Mouse (Mus musculus): ENCODE results near the gene Auts2. TPM values are rescaled to one million over a fixed set of nuclear protein-coding genes. Genes with fewer than 3 reads are reported as not detected.

Auts2 gene
- polyA plus RNA-seq, 1 experiment from 2014 or later: 97.2 TPM

GRCm38 (mm10) chr5:132113480-132113879 lies 429.7 kb downstream of the Auts2 start:
- H3K4me1 ChIP-seq (replicated peaks; ENCODE audit: control insufficient read depth, insufficient read depth, low read length): peaks cover 5% of the 10 kb centered on the region
- no peak overlapping the region for H3K4me2 ChIP-seq (ENCODE audit: low read length)
- H3K36me3 ChIP-seq (ENCODE audit: control insufficient read depth, insufficient read depth): no peaks in the 10 kb centered on the region
- H3K9ac ChIP-seq (replicated peaks; ENCODE audit: low read depth, low read length): no peak overlapping the region
- no peak for ATAC-seq
- no peaks in the 10 kb centered on the region for H3K9me3 ChIP-seq (ENCODE audit: control insufficient read depth, low read length)
- 51% methylated on average over 7 of the region's 7 CpGs for WGBS
- H3K27ac ChIP-seq (ENCODE audit: low read length): no peak overlapping the region
- no peak overlapping the region for H3K4me3 ChIP-seq (replicated peaks; ENCODE audit: low read length)
- no peaks in the 10 kb centered on the region for H3K27me3 ChIP-seq (replicated peaks; ENCODE audit: control insufficient read depth, insufficient read depth, low read length)

- 97% methylated on average over 7 of the region's 7 CpGs for WGBS
- Histone ChIP-seq H3K36me3 (ENCODE audit: control insufficient read depth, insufficient read depth) (no peaks in the 10 kb centered on the region), H3K9ac (replicated peaks; ENCODE audit: low read depth, low read length) (no peak overlapping the region), H3K4me2 (ENCODE audit: low read length) (no peak overlapping the region), H3K27ac (ENCODE audit: low read length) (no peak overlapping the region), H3K4me3 (replicated peaks; ENCODE audit: low read length) (no peak overlapping the region), H3K4me1 (replicated peaks; ENCODE audit: control insufficient read depth, insufficient read depth, low read length) (peaks cover 5% of the 10 kb centered on the region), H3K27me3 (replicated peaks; ENCODE audit: control insufficient read depth, insufficient read depth, low read length) (no peaks in the 10 kb centered on the region), H3K9me3 (ENCODE audit: control insufficient read depth, low read length) (no peaks in the 10 kb centered on the region)
- no peak for ATAC-seq
These were observed 430.5 kb downstream of the Auts2 start for GRCm38 (mm10) chr5:132112666-132113065.

GRCm38 (mm10) chr5:132102426-132102825 lies 440.7 kb downstream of the Auts2 start:
- H3K9ac ChIP-seq (replicated peaks; ENCODE audit: low read depth, low read length): no peak overlapping the region
- no peak overlapping the region for H3K27ac ChIP-seq (ENCODE audit: low read length)
- peaks cover 12% of the 10 kb centered on the region for H3K4me1 ChIP-seq (replicated peaks; ENCODE audit: control insufficient read depth, insufficient read depth, low read length)
- no peaks in the 10 kb centered on the region for H3K36me3 ChIP-seq (ENCODE audit: control insufficient read depth, insufficient read depth)
- H3K4me2 ChIP-seq (ENCODE audit: low read length): no peak overlapping the region
- no peaks in the 10 kb centered on the region for H3K9me3 ChIP-seq (ENCODE audit: control insufficient read depth, low read length)
- no peaks in the 10 kb centered on the region for H3K27me3 ChIP-seq (replicated peaks; ENCODE audit: control insufficient read depth, insufficient read depth, low read length)
- no peak for ATAC-seq
- 89% methylated on average over 4 of the region's 4 CpGs for WGBS
- H3K4me3 ChIP-seq (replicated peaks; ENCODE audit: low read length): no peak overlapping the region

GRCm38 (mm10) chr5:132098461-132098860 lies 444.7 kb downstream of the Auts2 start:
- Histone ChIP-seq H3K4me3 (replicated peaks; ENCODE audit: low read length) (no peak overlapping the region), H3K4me1 (replicated peaks; ENCODE audit: control insufficient read depth, insufficient read depth, low read length) (peaks cover 9% of the 10 kb centered on the region), H3K9ac (replicated peaks; ENCODE audit: low read depth, low read length) (no peak overlapping the region), H3K27ac (ENCODE audit: low read length) (no peak overlapping the region), H3K4me2 (ENCODE audit: low read length) (no peak overlapping the region), H3K36me3 (ENCODE audit: control insufficient read depth, insufficient read depth) (no peaks in the 10 kb centered on the region), H3K9me3 (ENCODE audit: control insufficient read depth, low read length) (no peaks in the 10 kb centered on the region), H3K27me3 (replicated peaks; ENCODE audit: control insufficient read depth, insufficient read depth, low read length) (no peaks in the 10 kb centered on the region)
- WGBS: 8% methylated on average over 3 of the region's 3 CpGs
- no peak for ATAC-seq

- no peak overlapping the region for H3K27ac ChIP-seq (ENCODE audit: low read length)
- H3K9me3 ChIP-seq (ENCODE audit: control insufficient read depth, low read length): no peaks in the 10 kb centered on the region
- H3K4me3 ChIP-seq (replicated peaks; ENCODE audit: low read length): no peak overlapping the region
- no peaks in the 10 kb centered on the region for H3K27me3 ChIP-seq (replicated peaks; ENCODE audit: control insufficient read depth, insufficient read depth, low read length)
- H3K4me1 ChIP-seq (replicated peaks; ENCODE audit: control insufficient read depth, insufficient read depth, low read length): peaks cover 17% of the 10 kb centered on the region
- H3K9ac ChIP-seq (replicated peaks; ENCODE audit: low read depth, low read length): no peak overlapping the region
- H3K4me2 ChIP-seq (ENCODE audit: low read length): no peak overlapping the region
- no peak for ATAC-seq
- no peaks in the 10 kb centered on the region for H3K36me3 ChIP-seq (ENCODE audit: control insufficient read depth, insufficient read depth)
- WGBS: 49% methylated on average over 6 of the region's 6 CpGs
These were observed 450.4 kb downstream of the Auts2 start for GRCm38 (mm10) chr5:132092721-132093120.

- no peaks in the 10 kb centered on the region for H3K9me3 ChIP-seq (ENCODE audit: control insufficient read depth, low read length)
- H3K27ac ChIP-seq (ENCODE audit: low read length): peak overlapping the region; percentile 42; the same call in 1 of the 2 replicates
- H3K9ac ChIP-seq (replicated peaks; ENCODE audit: low read depth, low read length): no peak overlapping the region
- H3K4me3 ChIP-seq (replicated peaks; ENCODE audit: low read length): no peak overlapping the region
- peaks cover 17% of the 10 kb centered on the region for H3K4me1 ChIP-seq (replicated peaks; ENCODE audit: control insufficient read depth, insufficient read depth, low read length)
- peak; percentile 40; the same call in 1 of the 2 replicates for ATAC-seq
- H3K4me2 ChIP-seq (ENCODE audit: low read length): no peak overlapping the region
- H3K36me3 ChIP-seq (ENCODE audit: control insufficient read depth, insufficient read depth): no peaks in the 10 kb centered on the region
- H3K27me3 ChIP-seq (replicated peaks; ENCODE audit: control insufficient read depth, insufficient read depth, low read length): no peaks in the 10 kb centered on the region
- WGBS: 48% methylated on average over 10 of the region's 10 CpGs
These were observed 453.5 kb downstream of the Auts2 start for GRCm38 (mm10) chr5:132089496-132090250.

- Histone ChIP-seq H3K9ac (replicated peaks; ENCODE audit: low read depth, low read length) (no peak overlapping the region), H3K4me1 (replicated peaks; ENCODE audit: control insufficient read depth, insufficient read depth, low read length) (peaks cover 17% of the 10 kb centered on the region), H3K27ac (ENCODE audit: low read length) (no peak overlapping the region), H3K4me2 (ENCODE audit: low read length) (no peak overlapping the region), H3K36me3 (ENCODE audit: control insufficient read depth, insufficient read depth) (no peaks in the 10 kb centered on the region), H3K9me3 (ENCODE audit: control insufficient read depth, low read length) (no peaks in the 10 kb centered on the region), H3K4me3 (replicated peaks; ENCODE audit: low read length) (no peak overlapping the region), H3K27me3 (replicated peaks; ENCODE audit: control insufficient read depth, insufficient read depth, low read length) (no peaks in the 10 kb centered on the region)
- WGBS: 48% methylated on average over 3 of the region's 3 CpGs
- no peak for ATAC-seq
These were observed 454.6 kb downstream of the Auts2 start for GRCm38 (mm10) chr5:132088585-132088984.

GRCm38 (mm10) chr5:132083753-132084326 lies 459.3 kb downstream of the Auts2 start:
- no peak for ATAC-seq
- Histone ChIP-seq H3K4me2 (ENCODE audit: low read length) (no peak overlapping the region), H3K27ac (ENCODE audit: low read length) (no peak overlapping the region), H3K9me3 (ENCODE audit: control insufficient read depth, low read length) (no peaks in the 10 kb centered on the region), H3K27me3 (replicated peaks; ENCODE audit: control insufficient read depth, insufficient read depth, low read length) (no peaks in the 10 kb centered on the region), H3K36me3 (ENCODE audit: control insufficient read depth, insufficient read depth) (no peaks in the 10 kb centered on the region), H3K4me3 (replicated peaks; ENCODE audit: low read length) (no peak overlapping the region), H3K9ac (replicated peaks; ENCODE audit: low read depth, low read length) (no peak overlapping the region), H3K4me1 (replicated peaks; ENCODE audit: control insufficient read depth, insufficient read depth, low read length) (peaks cover 6% of the 10 kb centered on the region)
- WGBS: 24% methylated on average over 8 of the region's 8 CpGs

GRCm38 (mm10) chr5:132075942-132076341 lies 467.2 kb downstream of the Auts2 start:
- Histone ChIP-seq H3K27me3 (replicated peaks; ENCODE audit: control insufficient read depth, insufficient read depth, low read length) (no peaks in the 10 kb centered on the region), H3K27ac (ENCODE audit: low read length) (peak overlapping the region; percentile 37; the same call in 1 of the 2 replicates)

More at GRCm38 (mm10) chr5:132075942-132076341, 467.2 kb downstream of the Auts2 start:
- H3K9ac ChIP-seq (replicated peaks; ENCODE audit: low read depth, low read length): no peak overlapping the region
- H3K36me3 ChIP-seq (ENCODE audit: control insufficient read depth, insufficient read depth): no peaks in the 10 kb centered on the region
- H3K9me3 ChIP-seq (ENCODE audit: control insufficient read depth, low read length): no peaks in the 10 kb centered on the region
- WGBS: 58% methylated on average over 2 of the region's 2 CpGs
- H3K4me2 ChIP-seq (ENCODE audit: low read length): no peak overlapping the region
- ATAC-seq: no peak
- H3K4me1 ChIP-seq (replicated peaks; ENCODE audit: control insufficient read depth, insufficient read depth, low read length): peaks cover 39% of the 10 kb centered on the region
- no peak overlapping the region for H3K4me3 ChIP-seq (replicated peaks; ENCODE audit: low read length)
